Mouse (Mus musculus) midbrain, embryonic 15.5 days (tissue): Measurements from ENCODE around the gene Glb1. TPM values are rescaled to one million over a fixed set of nuclear protein-coding genes. Genes with fewer than 3 reads are reported as not detected.

Experiments
- ATAC-seq: fragments of 200-750 bp; cut with Nextera tagmentation; replicated peaks from 2 replicates; pipeline ENCODE4 v1.8.0; 2017; ENCODE audit warnings: moderate TSS enrichment
- H3K27ac ChIP-seq: fragments of 300-500 bp; sonication (generic); 2 replicates; pipeline ENCODE4 v1.5.1; 2015; ENCODE audit warnings: mild to moderate bottlenecking, inconsistent platforms
- H3K27me3 ChIP-seq: fragments of 300-500 bp; sonication (generic); replicated peaks from 2 replicates; pipeline ENCODE4 v1.6.1; 2015; ENCODE audit warnings: inconsistent platforms
- H3K36me3 ChIP-seq: fragments of 300-500 bp; sonication (generic); replicated peaks from 2 replicates; pipeline ENCODE4 v1.6.1; 2015; ENCODE audit warnings: inconsistent platforms
- H3K4me1 ChIP-seq: fragments of 300-500 bp; sonication (generic); 2 replicates; pipeline ENCODE4 v1.6.1; 2015; ENCODE audit warnings: inconsistent platforms
- H3K4me2 ChIP-seq: fragments of 300-500 bp; sonication (generic); 2 replicates; pipeline ENCODE4 v1.6.1; 2015; ENCODE audit warnings: inconsistent platforms, mild to moderate bottlenecking, moderate library complexity
- H3K4me3 ChIP-seq: fragments of 300-500 bp; sonication (generic); 2 replicates; pipeline ENCODE4 v1.5.1; 2015; ENCODE audit warnings: mild to moderate bottlenecking, inconsistent platforms
- H3K9ac ChIP-seq: fragments of 300-500 bp; sonication (generic); 2 replicates; pipeline ENCODE4 v1.6.1; 2015; ENCODE audit warnings: mild to moderate bottlenecking, inconsistent platforms
- H3K9me3 ChIP-seq: fragments of 300-500 bp; sonication (generic); 2 replicates; pipeline ENCODE4 v1.6.1; 2016; ENCODE audit warnings: inconsistent platforms
- WGBS: fragments of 180-500 bp; shearing (Covaris S2); methylation state at CpG from one replicate; pipeline ENCODE4 v1.1.7; 2015; ENCODE audit warnings: mixed read lengths; 5-methylcytosine and 5-hydroxymethylcytosine counted together
- polyA plus RNA-seq: library from polyadenylated mRNA; unstranded; fragments of >200 nt; fragmentation: Nextera tagmentation; extraction: Ambion mirVana; gene quantifications from 2 replicates; pipeline ENCODE4 v1.2.1, GENCODE M21; 2015

Glb1 gene
- polyA plus RNA-seq, 1 experiment from 2014 or later, result 27.3 TPM

GRCm38 (mm10) chr9:114487481-114488258 lies 86.8 kb downstream of the Glb1 start:
- Histone ChIP-seq H3K9ac (no peak overlapping the region), H3K4me1 (no peaks in the 10 kb centered on the region), H3K27me3 (no peaks in the 10 kb centered on the region), H3K9me3 (no peaks in the 10 kb centered on the region), H3K27ac (no peak overlapping the region), H3K36me3 (no peaks in the 10 kb centered on the region), H3K4me2 (no peak overlapping the region), H3K4me3 (no peak overlapping the region)
- WGBS, result 87% methylated on average over 23 of the region's 23 CpGs
- ATAC-seq, result no peak

DNA sequence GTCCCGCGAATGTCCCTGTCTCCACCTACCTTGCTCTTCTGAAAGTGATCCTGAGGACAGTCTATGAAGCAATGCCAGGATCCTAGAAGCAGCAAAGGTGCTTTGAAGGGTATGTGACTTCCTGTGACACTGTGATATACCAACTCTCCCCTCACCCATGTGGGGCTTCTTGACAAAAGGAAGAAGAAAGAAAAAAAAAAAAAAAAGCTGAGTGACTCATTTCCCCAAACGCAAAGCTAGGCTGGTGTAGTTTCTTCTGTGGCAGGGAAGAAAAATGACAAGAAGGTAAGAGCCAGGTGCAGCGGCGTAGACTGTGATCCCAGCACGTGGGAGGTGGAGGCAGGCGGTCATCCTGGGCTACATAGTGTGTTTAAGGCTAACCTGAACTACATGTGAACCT lies 95.6 kb downstream of the Glb1 start:
- no peak for ATAC-seq
- 88% methylated on average over 7 of the region's 7 CpGs for WGBS
- 0 out of 2 replicates have a peak, but pooled peaks cover 4% of the 10 kb centered on the region for H3K27me3 ChIP-seq

DNA sequence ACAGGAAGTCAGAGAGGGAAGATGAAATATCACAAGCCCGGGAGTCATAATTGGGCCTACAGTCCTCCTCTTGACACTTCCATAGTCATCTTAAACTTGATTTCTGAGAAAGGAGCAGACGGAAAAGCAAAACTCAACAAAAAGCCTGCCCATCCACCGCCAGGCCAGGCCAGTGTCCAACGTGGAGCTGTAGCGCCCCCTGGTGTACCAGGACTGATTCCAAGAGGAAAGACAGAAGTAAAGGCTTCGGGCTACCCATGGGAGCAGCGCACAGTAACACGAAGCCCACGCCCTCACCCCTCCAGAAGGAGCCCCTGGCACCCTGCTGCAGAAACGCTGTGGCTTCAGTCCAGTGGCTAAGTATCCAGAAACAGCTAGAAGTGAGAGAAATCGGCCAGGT lies 97.3 kb downstream of the Glb1 start:
- no peaks in the 10 kb centered on the region for H3K4me1 ChIP-seq
- 0 out of 2 replicates have a peak, but pooled peaks cover 4% of the 10 kb centered on the region for H3K27me3 ChIP-seq
- ATAC-seq, result no peak
- no peaks in the 10 kb centered on the region for H3K9me3 ChIP-seq
- no peaks in the 10 kb centered on the region for H3K36me3 ChIP-seq
- no peak overlapping the region; the same call in 1 of the 2 replicates for H3K4me2 ChIP-seq
- 9% methylated on average over 11 of the region's 11 CpGs for WGBS
- no peak overlapping the region for H3K27ac ChIP-seq
- no peak overlapping the region for H3K9ac ChIP-seq
- H3K4me3 ChIP-seq, result no peak overlapping the region

More for the DNA sequence above, 95.6 kb downstream of the Glb1 start:
- Histone ChIP-seq H3K9me3 (no peaks in the 10 kb centered on the region), H3K9ac (no peak overlapping the region), H3K4me2 (no peak overlapping the region), H3K27ac (no peak overlapping the region), H3K4me1 (no peaks in the 10 kb centered on the region), H3K36me3 (no peaks in the 10 kb centered on the region), H3K4me3 (no peak overlapping the region)

DNA sequence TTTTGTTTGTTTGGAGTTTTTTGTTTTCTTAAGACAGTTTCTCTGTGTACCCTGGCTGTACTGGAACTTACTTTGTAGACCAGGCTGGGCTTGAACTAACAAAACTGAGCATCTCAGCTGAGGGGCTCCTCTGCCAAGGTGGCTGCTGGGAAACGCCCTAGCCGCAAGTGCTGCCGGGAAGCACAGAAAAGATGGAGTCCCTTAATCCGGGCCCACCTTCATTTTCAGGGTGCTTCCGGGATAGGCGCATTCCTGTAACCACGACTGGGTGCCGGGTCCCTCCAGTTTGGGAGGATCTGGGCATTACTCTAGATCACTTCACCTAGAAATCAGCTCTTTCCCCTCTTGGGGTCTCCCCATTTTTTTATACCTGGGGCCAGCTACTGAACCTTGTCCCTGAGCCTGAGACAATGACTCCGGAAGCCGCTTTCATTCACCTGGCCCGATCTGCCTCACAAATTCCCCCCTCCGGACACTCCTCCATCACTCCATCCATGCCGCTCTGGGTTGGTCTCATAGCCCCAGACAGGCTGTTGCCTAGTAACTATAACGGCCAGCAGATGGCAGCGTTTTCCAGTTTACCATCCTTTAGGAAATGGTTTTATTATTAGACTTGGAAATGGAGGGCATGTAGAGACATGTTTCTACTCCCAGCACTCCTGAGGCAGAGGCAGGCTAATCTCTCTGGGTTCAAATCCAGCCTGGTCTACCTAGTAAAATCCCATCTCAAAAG lies 99.1 kb downstream of the Glb1 start:
- ATAC-seq, result no peak
- H3K36me3 ChIP-seq, result no peaks in the 10 kb centered on the region
- H3K27me3 ChIP-seq, result 0 out of 2 replicates have a peak, but pooled peaks cover 4% of the 10 kb centered on the region
- H3K9me3 ChIP-seq, result no peaks in the 10 kb centered on the region
- no peak overlapping the region for H3K9ac ChIP-seq
- H3K4me3 ChIP-seq, result no peak overlapping the region
- no peaks in the 10 kb centered on the region for H3K4me1 ChIP-seq
- H3K27ac ChIP-seq, result no peak overlapping the region
- H3K4me2 ChIP-seq, result no peak overlapping the region
- WGBS, result 27% methylated on average over 15 of the region's 15 CpGs

DNA sequence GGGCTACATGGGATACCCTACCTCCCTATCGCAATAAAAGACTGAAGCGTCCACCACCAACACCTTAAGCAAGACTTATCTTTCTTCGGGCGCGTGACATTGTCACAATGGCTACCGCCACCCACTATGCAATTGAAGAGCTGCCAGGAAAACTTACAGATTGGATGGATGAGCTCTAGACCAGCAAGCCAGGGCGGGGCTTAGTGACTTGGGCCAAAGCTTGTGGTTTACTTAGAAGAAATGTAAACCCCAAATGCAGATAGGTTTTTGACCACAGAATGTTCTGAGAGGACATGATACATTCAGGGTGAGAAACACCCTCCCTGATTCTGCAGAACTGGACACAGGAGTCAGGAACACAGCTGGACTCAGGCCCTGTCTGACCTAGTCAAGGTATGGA lies 100.2 kb downstream of the Glb1 start:
- Histone ChIP-seq H3K9ac (no peak overlapping the region), H3K9me3 (no peaks in the 10 kb centered on the region), H3K27ac (no peak overlapping the region), H3K4me1 (no peaks in the 10 kb centered on the region), H3K4me2 (no peak overlapping the region), H3K4me3 (no peak overlapping the region), H3K27me3 (0 out of 2 replicates have a peak, but pooled peaks cover 4% of the 10 kb centered on the region), H3K36me3 (no peaks in the 10 kb centered on the region)
- no peak for ATAC-seq
- 94% methylated on average over 7 of the region's 7 CpGs for WGBS

- no peak for ATAC-seq
- Histone ChIP-seq H3K4me2 (no peak overlapping the region), H3K4me1 (no peaks in the 10 kb centered on the region), H3K36me3 (no peaks in the 10 kb centered on the region), H3K9me3 (no peaks in the 10 kb centered on the region), H3K27me3 (0 out of 2 replicates have a peak, but pooled peaks cover 4% of the 10 kb centered on the region), H3K27ac (no peak overlapping the region), H3K9ac (no peak overlapping the region), H3K4me3 (no peak overlapping the region)
- WGBS, result 96% methylated on average over 11 of the region's 11 CpGs
These were observed 101.0 kb downstream of the Glb1 start for GRCm38 (mm10) chr9:114501913-114502312.

GRCm38 (mm10) chr9:114502711-114503427 lies 102.0 kb downstream of the Glb1 start:
- Histone ChIP-seq H3K4me1 (no peaks in the 10 kb centered on the region), H3K4me3 (no peak overlapping the region), H3K9me3 (no peaks in the 10 kb centered on the region), H3K27ac (no peak overlapping the region), H3K27me3 (0 out of 2 replicates have a peak, but pooled peaks cover 4% of the 10 kb centered on the region), H3K9ac (no peak overlapping the region), H3K36me3 (no peaks in the 10 kb centered on the region), H3K4me2 (no peak overlapping the region)
- ATAC-seq, result no peak
- 72% methylated on average over 15 of the region's 15 CpGs for WGBS

DNA sequence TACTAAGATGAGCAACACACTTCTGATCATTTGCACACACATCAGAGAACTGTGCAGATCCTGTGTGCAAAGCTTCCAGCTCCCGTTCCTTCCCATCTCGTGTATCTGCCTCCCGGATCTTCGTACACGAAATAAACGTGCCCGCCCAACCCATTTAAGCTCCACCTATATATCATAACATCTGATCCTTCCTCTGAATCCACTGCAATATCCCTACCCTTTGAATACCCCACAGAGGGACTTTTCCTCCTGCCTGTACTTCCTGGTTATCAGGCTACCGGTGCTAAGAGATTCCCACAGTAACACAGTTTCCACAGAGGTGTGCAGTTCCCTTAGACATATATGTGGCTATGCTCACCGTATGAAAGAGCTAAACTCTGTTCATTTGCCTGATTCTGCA lies 103.9 kb downstream of the Glb1 start, which contains the start of gene Ccr4:
Ccr4 (minus strand) TSS at position 101 of the 400 bp plus-strand sequence.
- Histone ChIP-seq H3K27ac (no peak within 1 kb of the TSS), H3K9me3 (no peaks in the 10 kb centered on the region), H3K4me1 (no peaks in the 10 kb centered on the region), H3K4me2 (no peak within 1 kb of the TSS), H3K27me3 (0 out of 2 replicates have a peak, but pooled peaks cover 3% of the 10 kb centered on the region), H3K36me3 (no peaks in the 10 kb centered on the region), H3K4me3 (no peak within 1 kb of the TSS), H3K9ac (no peak within 1 kb of the TSS)
- ATAC-seq, result no peak
- 90% methylated on average over 9 of the region's 9 CpGs for WGBS

DNA sequence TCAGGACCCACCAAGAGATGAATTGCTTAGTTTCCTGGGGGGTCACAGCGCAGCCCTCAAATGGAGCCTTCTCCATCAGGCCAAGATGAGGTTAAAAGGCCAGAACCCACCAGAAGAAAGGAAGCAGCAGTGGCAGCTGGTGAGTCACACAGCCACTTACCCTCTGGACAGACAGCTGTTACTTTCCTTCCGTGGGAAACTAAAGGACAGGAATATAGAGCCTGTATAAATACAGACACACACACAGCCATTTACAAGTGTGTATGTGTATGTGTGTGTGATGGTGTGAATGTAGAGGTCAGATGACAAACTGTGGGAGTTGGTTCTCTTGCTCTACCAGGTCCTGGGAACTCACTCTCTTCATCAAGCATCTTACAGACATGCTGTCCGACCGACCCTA lies 105.7 kb downstream of the Glb1 start:
- H3K36me3 ChIP-seq, result no peaks in the 10 kb centered on the region
- 87% methylated on average over 4 of the region's 4 CpGs for WGBS
- no peak overlapping the region for H3K4me3 ChIP-seq
- H3K9me3 ChIP-seq, result no peaks in the 10 kb centered on the region
- no peak overlapping the region for H3K4me2 ChIP-seq
- H3K27ac ChIP-seq, result no peak overlapping the region
- no peaks in the 10 kb centered on the region for H3K4me1 ChIP-seq
- H3K9ac ChIP-seq, result no peak overlapping the region
- ATAC-seq, result no peak
- H3K27me3 ChIP-seq, result no peaks in the 10 kb centered on the region

DNA sequence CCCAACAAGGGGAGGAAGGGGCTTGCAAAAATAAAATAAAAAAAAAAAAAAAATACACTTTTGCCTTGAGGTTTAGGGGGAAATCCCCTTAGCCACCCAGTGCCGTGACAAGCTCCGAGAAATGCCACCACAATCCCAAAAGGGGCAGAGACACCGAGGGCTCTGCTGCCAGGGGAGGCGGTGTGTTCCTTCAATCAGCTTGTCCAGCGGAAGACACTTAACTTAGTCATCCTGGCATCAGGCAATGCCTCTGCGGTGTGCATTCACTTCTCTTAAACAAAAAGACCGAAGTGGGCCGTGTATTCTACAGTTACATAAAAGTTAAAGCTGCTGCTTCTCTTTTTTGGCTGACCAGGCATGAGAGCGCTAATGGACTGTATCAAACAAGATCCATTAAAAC lies 106.5 kb downstream of the Glb1 start:
- Histone ChIP-seq H3K27me3 (no peaks in the 10 kb centered on the region), H3K4me3 (no peak overlapping the region), H3K4me2 (no peak overlapping the region), H3K9me3 (no peaks in the 10 kb centered on the region), H3K9ac (no peak overlapping the region), H3K4me1 (no peaks in the 10 kb centered on the region), H3K36me3 (no peaks in the 10 kb centered on the region), H3K27ac (no peak overlapping the region)
- WGBS, result 92% methylated on average over 9 of the region's 9 CpGs
- no peak for ATAC-seq

DNA sequence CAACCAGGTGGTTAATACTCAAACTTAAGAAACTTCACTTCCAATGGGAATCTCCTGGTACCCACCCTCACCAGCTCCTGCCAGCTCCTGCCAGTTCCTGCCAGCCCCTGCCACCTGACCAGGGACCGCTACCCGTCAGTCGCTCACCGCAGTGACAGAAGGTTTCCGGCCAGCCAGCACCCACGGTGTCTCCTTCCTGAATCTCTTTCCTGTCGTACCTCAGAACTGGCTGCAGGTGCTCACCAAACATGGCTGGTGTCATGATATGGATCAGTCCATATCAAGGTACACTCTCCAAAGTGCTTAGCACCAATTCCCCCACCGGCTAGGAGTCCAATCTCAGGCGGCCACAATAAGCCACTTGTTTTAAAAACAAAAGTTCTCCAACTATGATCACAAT lies 108.9 kb downstream of the Glb1 start:
- Histone ChIP-seq H3K36me3 (no peaks in the 10 kb centered on the region), H3K9ac (no peak overlapping the region), H3K9me3 (peaks cover 10% of the 10 kb centered on the region; the same call in 1 of the 2 replicates), H3K4me1 (no peaks in the 10 kb centered on the region), H3K4me2 (no peak overlapping the region), H3K4me3 (no peak overlapping the region), H3K27ac (no peak overlapping the region), H3K27me3 (no peaks in the 10 kb centered on the region)
- no peak for ATAC-seq
- 95% methylated on average over 9 of the region's 9 CpGs for WGBS

DNA sequence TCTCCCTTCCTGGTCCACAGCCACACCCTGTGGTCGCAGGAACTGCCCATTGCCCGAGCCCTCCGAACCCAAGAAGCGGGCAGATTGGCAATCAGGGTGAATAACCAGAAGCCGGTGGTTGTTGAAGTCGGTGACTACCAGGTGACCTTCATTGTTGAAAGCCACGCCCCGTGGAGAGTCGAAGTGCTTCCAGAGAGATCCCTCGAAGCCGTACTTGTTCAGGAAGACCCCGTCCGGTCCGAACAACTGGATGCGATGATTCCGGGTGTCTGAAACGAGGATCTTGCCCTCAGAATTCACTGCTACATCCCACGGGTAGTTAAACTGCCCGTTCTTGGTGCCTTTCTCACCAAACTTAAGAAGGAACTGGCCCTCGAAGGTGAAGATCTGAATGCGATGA lies 112.0 kb downstream of the Glb1 start:
- Histone ChIP-seq H3K9ac (no peak overlapping the region), H3K4me2 (no peak overlapping the region), H3K36me3 (no peaks in the 10 kb centered on the region), H3K4me1 (no peaks in the 10 kb centered on the region), H3K27ac (no peak overlapping the region), H3K27me3 (no peaks in the 10 kb centered on the region), H3K9me3 (peaks cover 10% of the 10 kb centered on the region; the same call in 1 of the 2 replicates), H3K4me3 (no peak overlapping the region)
- no peak for ATAC-seq
- WGBS, result 97% methylated on average over 21 of the region's 21 CpGs
